Mouse (Mus musculus) cerebellum, adult 2 months (tissue): Measurements from ENCODE around the gene Tulp2.
"Not testable (repeated sequence)": the region's sequence is repeated elsewhere in the genome, so short reads cannot be mapped to it uniquely, and the experiment has no call there.

Source experiments
- CTCF ChIP-seq: fragments of 200-500 bp; IDR thresholded peaks from 2 replicates; pipeline ENCODE4 v1.5.1; 2011; ENCODE audit warnings: low read depth, mild to moderate bottlenecking, control low read depth, low read length, moderate library complexity, borderline replicate concordance; ENCODE audit not compliant: insufficient read depth
- POLR2A ChIP-seq: fragments of 200-500 bp; IDR thresholded peaks from 2 replicates; pipeline ENCODE4 v1.6.1; 2011; ENCODE audit warnings: low read length, control low read depth, borderline replicate concordance; ENCODE audit not compliant: insufficient read depth

DNA sequence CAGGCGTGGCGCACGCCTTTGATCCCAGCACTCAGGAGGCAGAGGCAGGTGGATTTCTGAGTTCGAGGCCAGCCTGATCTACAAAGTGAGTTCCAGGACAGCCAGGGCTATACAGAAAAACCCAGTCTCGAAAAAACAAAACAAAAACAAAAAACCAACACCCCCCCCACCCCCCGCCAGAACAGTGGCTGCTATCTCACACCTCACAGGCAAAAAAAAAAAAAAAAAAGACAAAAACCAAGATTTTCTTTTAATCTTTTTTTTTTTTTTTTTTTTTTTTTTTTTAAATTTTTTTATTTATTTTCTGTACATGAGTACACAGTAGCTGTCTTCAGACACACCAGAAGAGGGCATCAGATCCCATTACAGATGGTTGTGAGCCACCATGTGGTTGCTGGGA, 45.5 kb downstream of the Tulp2 start:
- TF ChIP-seq CTCF, POLR2A: not testable (repeated sequence)
